Mouse (Mus musculus) cerebellum, adult 2 months (tissue): ENCODE results near the gene Emp2. TPM values are rescaled to one million over a fixed set of nuclear protein-coding genes. Genes with fewer than 3 reads are reported as not detected.
"Not testable (repeated sequence)": the region's sequence is repeated elsewhere in the genome, so short reads cannot be mapped to it uniquely, and the experiment has no call there.

Experiments
- DNase-seq, 2 experiments: peaks; one replicate each; pipeline ENCODE4 v3.0.0; 2021
- H3K27ac ChIP-seq: fragments of 200-500 bp; 2 replicates; pipeline ENCODE4 v1.5.1; 2012; ENCODE audit warnings: low read length, control low read depth, inconsistent platforms; ENCODE audit not compliant: insufficient read depth
- H3K27me3 ChIP-seq: fragments of 200-500 bp; 2 replicates; pipeline ENCODE4 v1.6.1; 2012; ENCODE audit warnings: inconsistent platforms, mild to moderate bottlenecking, low read length, moderate library complexity; ENCODE audit not compliant: control insufficient read depth, insufficient read depth
- H3K4me1 ChIP-seq: fragments of 200-500 bp; 2 replicates; pipeline ENCODE4 v1.6.1; 2011; ENCODE audit warnings: low read length; ENCODE audit not compliant: control insufficient read depth, insufficient read depth
- H3K4me3 ChIP-seq: fragments of 200-500 bp; replicated peaks from 2 replicates; pipeline ENCODE3; 2011; ENCODE audit warnings: mild to moderate bottlenecking, low read depth, low read length, control low read depth; ENCODE audit not compliant: insufficient read depth
- CTCF ChIP-seq: fragments of 200-500 bp; IDR thresholded peaks from 2 replicates; pipeline ENCODE4 v1.5.1; 2011; ENCODE audit warnings: low read depth, mild to moderate bottlenecking, control low read depth, low read length, moderate library complexity, borderline replicate concordance; ENCODE audit not compliant: insufficient read depth
- POLR2A ChIP-seq: fragments of 200-500 bp; IDR thresholded peaks from 2 replicates; pipeline ENCODE4 v1.6.1; 2011; ENCODE audit warnings: low read length, control low read depth, borderline replicate concordance; ENCODE audit not compliant: insufficient read depth
- WGBS: fragments of 180-500 bp; shearing (Covaris S2); methylation state at CpG from one replicate; pipeline ENCODE4 v1.1.7; 2018; 5-methylcytosine and 5-hydroxymethylcytosine counted together
- polyA plus RNA-seq: library from polyadenylated mRNA; depleted of rRNA; stranded (reverse); fragments of >200 nt; gene quantifications from 2 replicates; pipeline ENCODE4 v1.2.3, GENCODE M21; 2012

Gene Emp2
- polyA plus RNA-seq, 1 experiment, result 16.2 TPM

- Histone ChIP-seq H3K4me1 (no peaks in the 10 kb centered on the region), H3K27me3 (no peaks in the 10 kb centered on the region), H3K27ac (no peak overlapping the region), H3K4me3 (no peak overlapping the region)
- DNase-seq, result peak in 1 of 2 experiments; percentile 6
- 39% methylated on average over 10 of the region's 10 CpGs for WGBS
- TF ChIP-seq POLR2A (no peak), CTCF (no peak)
Observed at GRCm38 (mm10) chr16:10297696-10298644, 15.8 kb downstream of the Emp2 start.

GRCm38 (mm10) chr16:10288115-10288514 is 25.7 kb downstream of the Emp2 start:
- Histone ChIP-seq H3K27ac (no peak overlapping the region), H3K27me3 (no peaks in the 10 kb centered on the region), H3K4me1 (no peaks in the 10 kb centered on the region), H3K4me3 (no peak overlapping the region)
- DNase-seq, result no peak
- no peak for TF ChIP-seq CTCF
- no peak for TF ChIP-seq POLR2A
- WGBS, result 90% methylated on average over 6 of the region's 6 CpGs

- Histone ChIP-seq H3K4me1 (no peaks in the 10 kb centered on the region), H3K27ac (no peak overlapping the region), H3K4me3 (no peak overlapping the region), H3K27me3 (no peaks in the 10 kb centered on the region)
- WGBS, result 47% methylated on average over 9 of the region's 9 CpGs
- DNase-seq, result peak; percentile 19 to 52
- TF ChIP-seq CTCF, result no peak
- TF ChIP-seq POLR2A, result no peak
Observed at GRCm38 (mm10) chr16:10286513-10287268, 27.1 kb downstream of the Emp2 start.

- Histone ChIP-seq H3K4me3 (no peak overlapping the region), H3K27me3 (no peaks in the 10 kb centered on the region), H3K27ac (no peak overlapping the region), H3K4me1 (no peaks in the 10 kb centered on the region)
- no peak for DNase-seq
- TF ChIP-seq POLR2A (no peak), CTCF (no peak)
- WGBS, result 85% methylated on average over 3 of the region's 3 CpGs
Observed at GRCm38 (mm10) chr16:10281890-10282289, 31.9 kb downstream of the Emp2 start.

GRCm38 (mm10) chr16:10280286-10280951 is 33.3 kb downstream of the Emp2 start:
- H3K4me3 ChIP-seq, result no peak overlapping the region
- DNase-seq, result peak; percentile 74 to 79
- no peaks in the 10 kb centered on the region for H3K4me1 ChIP-seq
- H3K27me3 ChIP-seq, result no peaks in the 10 kb centered on the region
- H3K27ac ChIP-seq, result no peak overlapping the region
- peak; percentile 87 for TF ChIP-seq CTCF
- no peak for TF ChIP-seq POLR2A
- 48% methylated on average over 12 of the region's 12 CpGs for WGBS

- H3K4me1 ChIP-seq, DNase-seq: not testable (repeated sequence)
- 80% methylated on average over 5 of the region's 5 CpGs for WGBS
Observed at GRCm38 (mm10) chr16:10276778-10277177, 37.0 kb downstream of the Emp2 start.

GRCm38 (mm10) chr16:10274465-10274864 is 39.3 kb downstream of the Emp2 start:
- DNase-seq, result no peak
- H3K4me3 ChIP-seq, result no peak overlapping the region
- no peaks in the 10 kb centered on the region for H3K27me3 ChIP-seq
- 78% methylated on average over 4 of the region's 4 CpGs for WGBS
- TF ChIP-seq CTCF (no peak), POLR2A (no peak)
- H3K27ac ChIP-seq, result no peak overlapping the region
- no peaks in the 10 kb centered on the region for H3K4me1 ChIP-seq

More at GRCm38 (mm10) chr16:10276778-10277177, 37.0 kb downstream of the Emp2 start:
- not testable (repeated sequence) for H3K27me3 ChIP-seq, H3K27ac ChIP-seq, H3K4me3 ChIP-seq

- H3K27ac ChIP-seq, result no peak overlapping the region
- peak; percentile 43 to 44 for DNase-seq
- H3K4me3 ChIP-seq, result no peak overlapping the region
- H3K27me3 ChIP-seq, result no peaks in the 10 kb centered on the region
- 17% methylated on average over 3 of the region's 3 CpGs for WGBS
- TF ChIP-seq CTCF (peak; percentile 34; the same call in 1 of the 2 replicates), POLR2A (no peak)
- H3K4me1 ChIP-seq, result no peaks in the 10 kb centered on the region
Observed at GRCm38 (mm10) chr16:10272256-10272655, 41.5 kb downstream of the Emp2 start.
